Mouse (Mus musculus) megakaryocyte progenitor cell, adult 5-6 weeks (primary cell): ENCODE results near the gene Dgkd. TPM values are rescaled to one million over a fixed set of nuclear protein-coding genes. Genes with fewer than 3 reads are reported as not detected.
A peak's percentile ranks its signal among the peaks of the same experiment; 100 is the strongest.
"Not testable (repeated sequence)": the region's sequence is repeated elsewhere in the genome, so short reads cannot be mapped to it uniquely, and the experiment has no call there.

ENCODE experiments used
- ATAC-seq: replicated peaks from 2 replicates; pipeline ENCODE4 v1.8.0; 2016; ENCODE audit warnings: mild to moderate bottlenecking, moderate TSS enrichment, inconsistent platforms; ENCODE audit not compliant: poor library complexity
- total RNA-seq, 2 experiments: library from RNA; stranded (forward) in 1 of 2; stranded (reverse) in 1 of 2; fragments of 157-497, 149-512 nt in 1 of 2; fragments of 200-1000 nt in 1 of 2; gene quantifications; 2 replicates each; pipeline versions ENCODE4 v1.2.3 to v1.2.4; 2015 to 2017

Gene Dgkd
- total RNA-seq (2015) = 43.0 and 45.0 TPM in 2 replicates
- 44.3 and 46.7 TPM in 2 replicates for total RNA-seq (2017)

- ATAC-seq = peak; percentile 73
Observed at GRCm38 (mm10) chr1:87852892-87853600, at the start of gene Dgkd. Dgkd (plus strand) TSS chr1:87853287.

- ATAC-seq = no peak
Observed at GRCm38 (mm10) chr1:87803576-87803975, 49.5 kb upstream of the Dgkd start, which contains the start of gene Sag. Sag (plus strand) TSS chr1:87803680.

- 0 out of 2 replicates have a peak, but pooled peaks have one; percentile 36 for ATAC-seq
Observed at GRCm38 (mm10) chr1:87807751-87808150, 45.3 kb upstream of the Dgkd start.

- no peak for ATAC-seq
Observed at GRCm38 (mm10) chr1:87811391-87811790, 41.7 kb upstream of the Dgkd start.

- no peak for ATAC-seq
Observed at GRCm38 (mm10) chr1:87812061-87812460, 41.0 kb upstream of the Dgkd start.

- ATAC-seq = no peak
Observed at GRCm38 (mm10) chr1:87813155-87813554, 39.9 kb upstream of the Dgkd start.

- ATAC-seq = peak; percentile 60
Observed at GRCm38 (mm10) chr1:87813681-87814080, 39.4 kb upstream of the Dgkd start.

- ATAC-seq = 0 out of 2 replicates have a peak, but pooled peaks have one; percentile 22
Observed at GRCm38 (mm10) chr1:87824420-87824995, 28.6 kb upstream of the Dgkd start.

- no peak for ATAC-seq
Observed at GRCm38 (mm10) chr1:87825281-87825680, 27.8 kb upstream of the Dgkd start.

- no peak for ATAC-seq
Observed at GRCm38 (mm10) chr1:87825991-87826390, 27.1 kb upstream of the Dgkd start.

GRCm38 (mm10) chr1:87826474-87826873, 26.6 kb upstream of the Dgkd start:
- no peak for ATAC-seq

- not testable (repeated sequence) for ATAC-seq
Observed at GRCm38 (mm10) chr1:87827476-87827875, 25.6 kb upstream of the Dgkd start.

- ATAC-seq = peak; percentile 86
Observed at GRCm38 (mm10) chr1:87828185-87828584, 24.9 kb upstream of the Dgkd start.

GRCm38 (mm10) chr1:87828926-87829580, 24.0 kb upstream of the Dgkd start:
- no peak for ATAC-seq

GRCm38 (mm10) chr1:87829621-87830211, 23.4 kb upstream of the Dgkd start:
- ATAC-seq = peak; percentile 50

- ATAC-seq = no peak
Observed at GRCm38 (mm10) chr1:87836453-87836852, 16.6 kb upstream of the Dgkd start.

- ATAC-seq = no peak
Observed at GRCm38 (mm10) chr1:87837018-87837417, 16.1 kb upstream of the Dgkd start.

GRCm38 (mm10) chr1:87840411-87841208, 12.5 kb upstream of the Dgkd start:
- ATAC-seq = no peak

- peak; percentile 40 for ATAC-seq
Observed at GRCm38 (mm10) chr1:87846801-87847474, 6.1 kb upstream of the Dgkd start.
